Comparison of ENCODE assay signal across 22 mouse cellular contexts in genomic region chr3:22009898-22010699, GRCm38 (mm10).
DNase-seq lines count a peak whose midpoint lies in the region; ATAC-seq and TF ChIP-seq lines count a peak whose summit lies in the region.
"Had no signal": no experiment of that assay in that cellular context is flagged by ENCODE, and none has a peak within 500 bp of the region (broad histone marks: within the 10 kb centered on the region; RNA-seq: fewer than 3 reads in every experiment).

No protein-coding gene starts in this region.

- H3K4me3 ChIP-seq in MEL (ENCODE audit: control insufficient read depth in 1 of 2, insufficient read depth in 1 of 2, low read depth in 2 of 2, low read length in 2 of 2), result no peak overlapping the region
- no peak overlapping the region for H3K4me3 ChIP-seq in hindbrain, embryonic 12.5 days
- H3K4me3 ChIP-seq: embryonic facial prominence, embryonic 12.5 days; heart, embryonic 10.5 days; hindbrain, embryonic 15.5 days; limb, embryonic 12.5 days; midbrain, embryonic 13.5 days had no signal

- 0 out of 2 replicates have a peak, but pooled peaks have one; percentile 43 for ATAC-seq in monocyte, adult 5-6 weeks (replicated peaks; ENCODE audit: insufficient number of reproducible peaks, low FRiP score, low TSS enrichment, poor library complexity, severe bottlenecking)
- no peak for ATAC-seq in hindbrain, embryonic 12.5 days (ENCODE audit: low FRiP score)
- ATAC-seq: midbrain, embryonic 13.5 days had no signal

- H3K79me2 ChIP-seq in MEL (ENCODE audit: control insufficient read depth, insufficient read depth, low read length, poor library complexity), result no peaks in the 10 kb centered on the region

- no peak for TF ChIP-seq CTCF in MEL (IDR thresholded peaks at IDR 0.05 in 2 of 3, conservative IDR thresholded peaks at IDR 0.05 in 1 of 3; ENCODE audit: control insufficient read depth in 1 of 3, insufficient read depth in 1 of 3, low read depth in 2 of 3, low read length in 3 of 3, poor library complexity in 1 of 3, severe bottlenecking in 1 of 3)

- TF ChIP-seq RAD21 in MEL (IDR thresholded peaks at IDR 0.05; ENCODE audit: low read depth, low read length), result no peak

- H3K9me3 ChIP-seq in MEL (replicated peaks; ENCODE audit: insufficient read depth, low read length), result no peaks in the 10 kb centered on the region
- H3K9me3 ChIP-seq in hindbrain, embryonic 12.5 days (replicated peaks), result no peaks in the 10 kb centered on the region
- H3K9me3 ChIP-seq: embryonic facial prominence, embryonic 12.5 days; heart, embryonic 10.5 days; hindbrain, embryonic 15.5 days; limb, embryonic 12.5 days; midbrain, embryonic 13.5 days had no signal

- H3K9ac ChIP-seq in MEL (ENCODE audit: control insufficient read depth, low read depth, low read length, poor library complexity, severe bottlenecking), result no peak overlapping the region
- H3K9ac ChIP-seq in hindbrain, embryonic 12.5 days, result no peak overlapping the region
- H3K9ac ChIP-seq: embryonic facial prominence, embryonic 12.5 days; hindbrain, embryonic 15.5 days; limb, embryonic 12.5 days; liver, embryonic 14.5 days; midbrain, embryonic 13.5 days had no signal

- H3K4me2 ChIP-seq in hindbrain, embryonic 12.5 days (replicated peaks), result no peak overlapping the region
- H3K4me2 ChIP-seq: embryonic facial prominence, embryonic 12.5 days; hindbrain, embryonic 15.5 days; limb, embryonic 12.5 days; midbrain, embryonic 13.5 days had no signal

- H3K27ac ChIP-seq in MEL (ENCODE audit: control insufficient read depth, low read depth, low read length), result no peak overlapping the region
- no peak overlapping the region for H3K27ac ChIP-seq in hindbrain, embryonic 12.5 days
- H3K27ac ChIP-seq: embryonic facial prominence, embryonic 12.5 days; heart, embryonic 10.5 days; hindbrain, embryonic 15.5 days; limb, embryonic 12.5 days; liver, embryonic 14.5 days; midbrain, embryonic 13.5 days had no signal

- DNase-seq in adrenal gland, adult (ENCODE audit: inconsistent age in 2 of 2, low spot score in 1 of 2), result peak; percentile 49 to 74
- DNase-seq in adrenal gland, postnatal 25 days, result no peak
- DNase-seq in MEL (ENCODE audit: low read depth, low spot score), result peak; percentile 29
- DNase-seq in fibroblast of lung, adult 2 months (ENCODE audit: low read depth), result peak; percentile 39
- DNase-seq in urinary bladder, postnatal 36 days (ENCODE audit: low spot score in 2 of 2), result no peak
- DNase-seq in cerebellum, adult 11-12 months, result no peak
- DNase-seq: adrenal gland, postnatal 14 days; cerebellum, adult 2 months; gastrocnemius, postnatal 14 days; kidney, adult 8-10 months; kidney, postnatal 36 days; layer of hippocampus, adult 9-11 months; retina, postnatal 1 day; thymus, adult 2 months had no signal

- peaks cover 0 to 16% of the 10 kb centered on the region in 2 experiments; a peak in 2 of 4 replicates for H3K36me3 ChIP-seq in MEL (ENCODE audit: control insufficient read depth in 1 of 2, insufficient read depth in 2 of 2, low read length in 2 of 2)
- no peaks in the 10 kb centered on the region for H3K36me3 ChIP-seq in hindbrain, embryonic 12.5 days
- H3K36me3 ChIP-seq: embryonic facial prominence, embryonic 12.5 days; heart, embryonic 10.5 days; hindbrain, embryonic 15.5 days; limb, embryonic 12.5 days; midbrain, embryonic 13.5 days had no signal

- TF ChIP-seq EP300 in MEL (IDR thresholded peaks at IDR 0.05; ENCODE audit: low read depth in 1 of 2, low read length in 2 of 2), result peak in 1 of 2 experiments; percentile 55; a peak in 2 of 4 replicates

- TF ChIP-seq POLR2A in MEL (IDR thresholded peaks at IDR 0.05; ENCODE audit: control insufficient read depth in 1 of 2, insufficient read depth in 1 of 2, low read depth in 1 of 2, low read length in 2 of 2, poor library complexity in 1 of 2), result no peak

- H3K4me1 ChIP-seq in MEL (ENCODE audit: control insufficient read depth in 1 of 2, insufficient read depth in 2 of 2, low read length in 2 of 2), result peaks cover 4% of the 10 kb centered on the region in 2 experiments; a peak in 3 of 4 replicates
- H3K4me1 ChIP-seq in hindbrain, embryonic 12.5 days, result no peaks in the 10 kb centered on the region
- H3K4me1 ChIP-seq: embryonic facial prominence, embryonic 12.5 days; hindbrain, embryonic 15.5 days; limb, embryonic 12.5 days; midbrain, embryonic 13.5 days had no signal

- WGBS in hindbrain, embryonic 12.5 days, result 72% methylated on average over 2 of the region's 2 CpGs

- no peaks in the 10 kb centered on the region for H3K27me3 ChIP-seq in MEL (ENCODE audit: control insufficient read depth in 1 of 2, insufficient read depth in 2 of 2, low read length in 2 of 2)
- no peaks in the 10 kb centered on the region for H3K27me3 ChIP-seq in hindbrain, embryonic 12.5 days
- H3K27me3 ChIP-seq: embryonic facial prominence, embryonic 12.5 days; hindbrain, embryonic 15.5 days; limb, embryonic 12.5 days; midbrain, embryonic 13.5 days had no signal

TF ChIP-seq in MEL, 35 proteins besides CTCF, POLR2A, EP300 and RAD21:
- TF ChIP-seq POLR2AphosphoS2 (IDR thresholded peaks at IDR 0.05; ENCODE audit: low read length) (no peak), USF1 (IDR thresholded peaks at IDR 0.05; ENCODE audit: low read depth, low read length) (no peak), ETS1 (IDR thresholded peaks at IDR 0.05; ENCODE audit: low read depth, low read length) (no peak), CHD1 (IDR thresholded peaks at IDR 0.05; ENCODE audit: low read depth, low read length) (no peak), MAFK (IDR thresholded peaks at IDR 0.05; ENCODE audit: borderline replicate concordance, low read depth, low read length) (no peak), RCOR1 (IDR thresholded peaks at IDR 0.05; ENCODE audit: low read depth, low read length) (peak; percentile 57; the same call in 1 of the 2 replicates), TCF12 (IDR thresholded peaks at IDR 0.05; ENCODE audit: low read depth, low read length) (no peak), POLR2AphosphoS5 (IDR thresholded peaks at IDR 0.05; ENCODE audit: borderline replicate concordance, low read depth, low read length) (no peak), JUND (IDR thresholded peaks at IDR 0.05; ENCODE audit: low read depth, low read length) (no peak), GATA1 (IDR thresholded peaks at IDR 0.05; ENCODE audit: low read depth, low read length) (peak; percentile 60; the same call in 1 of the 2 replicates), TBP (IDR thresholded peaks at IDR 0.05; ENCODE audit: low read depth, low read length) (no peak), UBTF (IDR thresholded peaks at IDR 0.05; ENCODE audit: borderline replicate concordance, insufficient read depth, low read depth, low read length) (no peak), ZNF384 (IDR thresholded peaks at IDR 0.05; ENCODE audit: low read depth, low read length) (no peak), SIN3A (IDR thresholded peaks at IDR 0.05; ENCODE audit: low read length) (no peak)

Comparison
In these comparisons a context has a peak if more than half of its experiments do, and no peak if none do; other contexts are left out.
1. DNase-seq: peak in adrenal gland, adult (2 of 2), MEL (single experiment) and fibroblast of lung, adult 2 months (single experiment); none in adrenal gland, postnatal 25 days (single experiment), urinary bladder, postnatal 36 days (0 of 2) and cerebellum, adult 11-12 months (single experiment).